Mouse (Mus musculus) gastrocnemius, postnatal 25 days (tissue): ENCODE results near the gene Padi3. TPM values are rescaled to one million over a fixed set of nuclear protein-coding genes. Genes with fewer than 3 reads are reported as not detected.

ENCODE experiments used
- DNase-seq: peaks from one replicate; pipeline ENCODE4 v3.0.0; 2022
- total RNA-seq, 2 experiments: library from RNA; stranded (reverse); gene quantifications; 1 replicate in 1 of 2; 2 replicates in 1 of 2; pipeline ENCODE4 v1.2.3; 2021

Gene Padi3
- total RNA-seq, 2 experiments from 2014 or later: 1.8 to 3.1 TPM

DNA sequence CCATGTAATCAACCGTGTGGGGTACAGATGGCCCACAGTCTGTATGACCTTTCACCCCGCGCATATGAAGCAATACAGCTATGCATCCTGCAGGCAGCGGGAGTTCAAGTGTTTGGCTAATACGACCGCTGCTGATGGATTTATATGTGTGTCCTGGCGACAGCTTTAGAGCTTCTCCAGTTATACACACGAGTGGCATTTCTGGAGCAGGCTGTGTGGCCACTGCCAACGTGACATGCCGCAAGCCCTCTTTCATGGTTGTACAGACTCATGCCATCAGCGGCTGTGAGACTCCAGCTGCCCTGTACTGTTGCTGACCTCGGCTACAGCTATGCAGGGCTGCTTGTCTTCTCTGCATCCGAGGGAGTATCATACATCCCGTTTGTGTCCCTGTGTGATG, 29.9 kb downstream of the Padi3 start:
- DNase-seq: peak; percentile 36

DNA sequence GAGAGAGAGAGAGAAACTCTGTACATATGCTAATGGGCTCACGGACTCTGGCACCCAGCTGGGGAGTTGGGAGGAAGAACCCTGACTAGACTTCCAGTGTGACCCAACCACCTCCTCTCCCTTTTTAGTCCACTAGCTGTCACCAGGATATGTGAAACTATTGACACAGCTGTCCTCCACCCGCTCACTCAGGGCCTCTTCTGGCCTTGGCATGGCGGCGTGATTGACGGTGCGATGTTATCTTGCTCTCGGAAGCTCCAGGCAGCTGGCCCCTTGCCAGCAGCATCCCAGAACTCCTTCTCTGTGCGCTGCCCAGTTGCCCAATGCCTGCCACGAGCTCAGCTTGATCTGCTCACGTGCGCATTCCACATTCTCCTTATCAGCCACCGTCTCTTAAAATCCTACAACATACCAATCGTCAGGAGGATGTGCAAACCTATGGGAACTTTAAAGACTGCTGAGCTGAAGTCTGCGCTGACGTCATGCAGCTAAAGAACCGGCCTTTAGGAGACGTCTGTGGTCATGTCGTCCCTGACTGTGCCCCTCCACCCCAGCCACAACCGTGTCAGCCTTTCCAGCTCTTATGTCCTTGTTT, 30.5 kb downstream of the Padi3 start:
- peak; percentile 45 for DNase-seq

DNA sequence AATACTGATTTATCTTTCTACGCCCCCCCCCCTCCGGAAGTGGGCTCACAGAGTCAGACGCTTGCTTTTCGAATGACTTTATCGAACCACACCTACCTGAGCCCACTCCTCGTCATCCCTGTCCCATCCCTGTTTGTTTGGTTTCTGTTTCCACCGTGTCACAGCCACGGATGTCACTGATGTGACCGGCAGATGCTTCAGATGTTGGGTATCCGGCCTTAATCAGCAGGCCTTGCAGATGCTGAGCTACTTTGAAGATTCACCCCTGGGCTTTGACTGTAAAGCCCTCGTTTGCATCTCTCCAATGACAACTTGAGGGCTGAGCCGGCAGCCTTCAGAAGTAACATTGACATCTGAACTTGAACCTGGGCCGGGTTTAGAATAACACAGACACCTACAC, 33.8 kb downstream of the Padi3 start:
- no peak for DNase-seq

DNA sequence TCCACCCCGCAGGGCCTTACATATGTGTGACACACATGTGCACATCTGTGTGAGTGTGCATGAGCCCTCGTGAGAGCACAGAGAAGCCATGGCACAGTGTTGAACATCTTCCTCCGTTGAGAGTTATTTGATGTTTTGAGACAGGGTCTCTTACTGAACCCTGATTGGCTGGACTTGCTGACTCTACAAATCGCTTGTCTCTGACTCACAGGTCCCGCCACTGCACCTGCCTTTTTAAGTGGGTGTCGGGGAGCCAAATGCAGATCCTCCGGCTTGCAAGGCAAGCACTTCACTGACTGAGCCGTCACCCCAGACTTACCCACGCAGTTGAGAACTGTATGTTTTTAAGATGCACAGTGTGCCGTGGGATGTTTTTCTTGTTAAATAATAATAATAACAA, 34.6 kb downstream of the Padi3 start:
- DNase-seq: no peak

DNA sequence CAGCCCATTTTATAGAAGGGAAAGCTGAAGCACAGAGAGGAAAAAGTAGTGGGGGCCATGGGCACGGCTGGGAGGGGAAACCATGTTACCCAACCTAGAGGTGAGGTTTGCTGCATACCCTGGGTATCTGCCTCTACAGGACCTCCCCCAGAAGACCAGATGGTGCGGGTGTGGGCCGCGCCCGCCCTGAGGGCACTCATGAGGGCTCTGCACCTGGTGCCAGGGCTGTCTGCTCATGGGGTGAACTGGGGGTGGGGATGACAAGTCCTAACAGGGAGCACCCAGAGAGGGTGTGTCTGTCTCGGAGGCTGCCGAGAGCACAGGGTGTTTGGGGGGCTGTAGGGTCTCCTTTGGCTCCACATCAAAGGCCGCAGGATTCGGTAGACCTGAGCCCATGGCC, 35.6 kb downstream of the Padi3 start:
- DNase-seq: no peak

DNA sequence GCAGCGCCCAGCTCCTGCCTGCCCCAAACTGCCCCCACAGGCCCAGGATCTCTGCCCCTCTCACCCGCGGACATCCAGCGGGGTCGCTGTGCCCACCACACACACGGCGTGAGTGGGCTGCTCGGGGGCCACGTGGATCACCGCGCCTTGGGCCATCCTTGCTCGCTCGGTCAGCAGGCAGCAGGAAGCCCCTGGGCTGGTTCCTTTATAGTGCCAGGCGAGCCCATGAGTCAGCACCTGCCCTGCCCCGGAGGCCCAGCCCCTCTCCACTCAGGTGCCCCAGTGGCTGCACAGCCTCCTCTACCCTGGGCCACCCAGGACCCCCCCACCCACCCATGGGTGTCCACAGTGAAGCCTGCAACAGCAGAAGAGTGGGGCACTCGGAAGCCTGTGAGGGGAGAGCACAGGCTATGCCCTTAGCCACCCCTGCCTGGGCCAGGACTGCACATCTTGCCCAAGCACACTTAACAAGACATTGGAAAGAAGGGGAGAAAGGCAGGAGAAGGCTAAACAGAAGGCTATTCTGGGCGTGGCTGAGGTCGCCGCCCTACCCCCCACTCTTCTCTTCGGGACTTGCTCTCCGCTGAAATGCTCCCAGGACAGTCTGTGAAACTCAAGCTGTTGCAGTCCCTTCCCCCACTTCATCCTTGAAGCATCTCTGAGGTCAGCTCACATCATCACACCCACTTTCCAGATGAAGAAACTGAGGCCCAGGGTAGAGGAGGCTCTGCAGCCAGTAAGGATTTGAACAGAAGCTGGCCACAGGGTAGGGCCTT, 36.2 kb downstream of the Padi3 start, which contains the start of gene Padi4:
TSS of gene Padi4 (minus strand) at position 212 of the 776 bp plus-strand sequence.
- DNase-seq: no peak

DNA sequence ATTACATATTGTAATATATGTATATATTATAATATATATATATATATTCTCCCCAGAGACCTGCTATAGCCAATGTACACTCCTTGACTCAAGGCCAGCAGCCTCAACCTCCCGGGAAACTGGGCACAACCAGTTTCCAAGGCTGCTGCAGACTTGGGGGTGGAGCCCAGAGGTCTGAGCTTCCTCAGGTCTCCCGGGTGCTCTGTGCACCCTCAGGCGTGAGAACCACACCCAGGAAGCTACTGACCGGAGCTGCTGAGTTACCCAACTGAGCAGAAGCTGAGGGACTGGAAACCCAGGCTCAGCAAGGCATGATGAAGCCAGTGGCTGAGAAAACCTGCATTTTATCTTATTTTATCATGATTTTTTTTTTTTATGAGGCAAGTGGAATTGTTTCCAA, 39.4 kb downstream of the Padi3 start:
- no peak for DNase-seq

DNA sequence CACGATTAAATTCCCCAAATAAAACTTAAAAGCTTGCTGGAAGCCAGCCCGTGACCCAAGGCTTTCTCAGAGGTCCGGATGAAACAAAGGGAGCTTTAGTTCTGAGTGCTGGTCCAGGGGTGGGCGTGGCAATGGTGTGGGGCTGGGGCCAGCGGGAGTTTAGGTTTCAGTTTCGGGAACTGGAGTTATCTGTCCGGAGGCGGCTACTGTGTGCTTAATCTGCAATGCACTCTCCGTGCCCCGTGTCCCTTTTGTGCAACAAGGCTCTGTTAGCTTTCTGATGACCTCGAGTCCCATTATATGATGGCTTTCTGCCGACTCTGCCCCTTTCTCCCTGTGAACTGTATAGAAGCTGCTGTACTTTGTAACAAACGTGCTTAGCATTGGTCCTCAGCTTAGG, 40.0 kb downstream of the Padi3 start:
- DNase-seq: peak; percentile 48

DNA sequence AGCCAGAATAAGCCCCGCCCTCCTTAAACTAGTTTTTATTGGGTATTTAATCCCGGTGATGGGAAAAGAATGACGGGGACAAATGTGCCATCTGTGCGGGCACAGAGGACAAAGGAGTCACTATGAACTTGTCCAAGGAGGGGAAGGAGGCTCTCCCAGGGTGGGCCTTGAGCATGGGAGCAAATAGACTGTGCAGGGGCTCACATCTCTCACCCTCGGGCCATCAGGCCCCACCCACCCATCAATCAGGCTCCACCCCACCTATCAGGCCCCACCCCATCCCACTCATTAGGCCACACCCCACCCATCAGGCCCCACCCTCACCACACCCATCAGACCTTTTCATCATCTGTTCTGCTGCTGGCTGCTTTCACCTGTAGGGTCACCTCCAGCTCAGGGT, 41.5 kb downstream of the Padi3 start:
- no peak for DNase-seq

DNA sequence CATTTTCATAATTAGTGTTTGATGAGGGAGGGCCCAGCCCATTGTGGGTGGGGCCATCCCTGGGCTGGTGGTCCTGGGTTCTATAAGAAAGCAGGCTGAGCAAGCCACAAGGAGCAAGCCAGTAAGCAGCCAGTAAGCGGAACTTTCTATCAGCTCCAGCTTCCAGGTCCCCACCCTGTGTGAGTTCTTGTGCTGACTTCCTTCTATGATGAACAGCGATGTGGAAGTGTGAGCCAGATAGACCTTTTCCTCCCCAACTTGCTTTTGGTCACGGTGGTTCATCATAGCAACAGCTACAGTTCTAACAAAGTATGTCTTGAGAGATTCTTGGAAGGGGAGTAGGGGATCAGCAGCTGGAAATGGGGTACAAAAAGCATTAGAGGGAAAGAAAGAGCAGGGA, 44.5 kb downstream of the Padi3 start:
- DNase-seq: no peak

DNA sequence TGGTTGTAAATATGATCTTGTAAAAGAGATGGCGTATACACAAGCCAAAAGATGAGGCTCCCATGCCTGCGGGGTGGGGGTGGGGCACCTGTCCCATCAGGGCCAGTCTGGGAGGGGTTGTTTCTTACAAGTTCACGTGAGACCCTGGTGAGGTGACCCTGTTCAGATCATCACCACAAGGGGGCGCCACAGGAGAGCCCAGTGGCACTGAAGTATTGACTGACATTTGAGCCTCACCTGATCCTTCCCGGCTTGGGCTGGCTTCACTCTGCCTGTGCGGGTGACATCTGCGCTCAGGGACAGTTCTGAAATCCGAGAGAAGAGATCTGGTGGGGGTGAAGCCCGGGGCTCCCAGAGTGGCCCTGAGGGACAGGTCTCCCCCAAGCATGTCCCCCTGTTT, 47.3 kb downstream of the Padi3 start:
- DNase-seq: peak; percentile 52

DNA sequence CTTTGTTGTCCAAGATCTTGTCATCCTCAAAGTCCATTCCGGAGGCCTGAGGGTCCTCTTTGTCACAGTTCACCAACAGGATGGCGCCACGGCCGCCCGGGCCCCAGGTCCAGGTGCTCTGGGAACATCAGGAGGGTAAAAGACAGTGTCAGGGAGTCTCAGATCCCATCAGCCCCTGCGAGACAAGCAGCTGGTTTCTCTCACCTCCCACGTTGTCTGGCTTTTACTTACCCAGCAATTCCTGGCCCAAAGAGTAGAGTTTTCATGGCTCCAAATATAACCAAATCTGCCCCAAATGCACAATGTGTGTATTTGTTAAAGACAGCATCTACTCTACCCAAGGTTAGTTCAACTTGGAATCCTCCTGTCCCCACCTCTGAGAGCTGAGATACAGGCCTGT, 48.8 kb downstream of the Padi3 start:
- no peak for DNase-seq

DNA sequence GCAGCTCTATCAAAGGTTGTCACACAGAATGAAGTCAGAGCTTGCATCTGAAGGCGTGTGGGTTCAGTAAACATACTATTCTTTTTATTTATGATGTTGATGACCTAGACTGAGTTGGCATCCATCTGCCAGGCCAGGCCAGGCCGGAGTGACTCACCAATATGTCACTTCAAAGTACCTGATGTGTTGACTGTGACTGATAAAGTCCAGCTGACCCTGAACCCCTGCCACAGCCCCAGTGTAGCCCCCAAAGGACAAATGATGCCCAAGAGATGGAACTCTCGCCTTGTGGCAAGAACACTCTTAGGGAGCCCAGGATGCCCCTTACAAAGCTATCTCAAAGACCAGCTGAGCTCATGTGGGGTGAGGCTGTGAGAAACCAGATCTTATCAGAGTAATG, 54.6 kb downstream of the Padi3 start:
- no peak for DNase-seq

DNA sequence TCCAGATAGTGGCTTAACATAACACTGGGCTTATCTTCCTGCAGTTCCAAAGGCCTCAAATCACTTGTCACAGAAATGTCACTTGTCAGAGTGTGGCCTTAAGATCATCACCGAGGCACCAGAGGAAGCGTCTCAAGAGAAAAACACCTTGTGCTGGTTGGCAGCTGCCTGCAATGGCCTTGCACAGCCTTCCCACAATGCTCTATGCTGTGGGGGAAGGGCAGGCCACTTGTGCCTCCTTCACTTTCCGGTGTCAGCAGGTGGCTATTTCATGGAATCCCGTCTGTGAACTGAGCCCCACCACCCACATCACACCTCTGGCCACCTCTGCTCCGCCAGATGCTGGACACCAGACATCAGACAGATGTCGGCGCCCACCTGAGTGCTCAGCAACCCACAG, 57.1 kb downstream of the Padi3 start:
- no peak for DNase-seq

DNA sequence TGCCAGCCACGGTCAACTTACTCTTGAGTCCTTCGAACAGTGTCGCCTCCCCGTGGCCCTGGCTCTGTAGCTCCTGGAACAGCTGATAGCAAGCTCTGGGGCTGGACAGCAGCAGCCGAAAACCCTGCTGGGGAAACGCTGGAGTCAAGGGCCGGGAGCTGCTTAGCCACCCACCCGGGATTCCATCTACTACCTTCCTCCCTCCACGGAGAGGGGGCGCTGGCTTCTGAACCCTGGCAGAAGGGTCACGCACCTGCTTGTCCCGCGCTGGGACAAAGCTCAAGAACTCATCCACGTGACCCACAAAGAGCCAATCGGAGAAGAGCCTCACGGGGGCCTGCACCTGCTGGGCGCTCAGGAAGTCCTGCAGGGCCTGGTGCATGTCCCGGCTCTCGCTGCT, 60.1 kb downstream of the Padi3 start:
- peak; percentile 56 for DNase-seq

DNA sequence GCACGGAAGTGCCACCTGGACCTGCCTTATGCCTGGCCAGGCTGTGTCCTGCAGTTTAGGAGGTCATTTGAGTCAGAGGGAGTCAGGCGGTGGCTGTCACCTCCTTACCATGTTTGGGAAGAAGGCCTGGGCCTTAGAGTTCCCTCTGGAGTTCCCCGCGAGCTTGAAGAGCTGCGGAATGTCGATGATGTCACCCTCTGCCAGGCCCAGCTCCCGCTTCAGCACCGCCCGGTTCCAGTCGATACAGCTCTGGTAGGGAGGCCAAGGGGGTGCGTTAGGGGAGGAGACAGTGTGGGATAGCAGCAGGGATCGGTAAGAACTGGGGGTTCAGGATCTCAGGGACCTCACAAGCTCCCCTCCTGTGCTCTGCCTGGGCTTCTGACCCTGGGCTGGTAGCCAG, 62.5 kb downstream of the Padi3 start:
- no peak for DNase-seq

DNA sequence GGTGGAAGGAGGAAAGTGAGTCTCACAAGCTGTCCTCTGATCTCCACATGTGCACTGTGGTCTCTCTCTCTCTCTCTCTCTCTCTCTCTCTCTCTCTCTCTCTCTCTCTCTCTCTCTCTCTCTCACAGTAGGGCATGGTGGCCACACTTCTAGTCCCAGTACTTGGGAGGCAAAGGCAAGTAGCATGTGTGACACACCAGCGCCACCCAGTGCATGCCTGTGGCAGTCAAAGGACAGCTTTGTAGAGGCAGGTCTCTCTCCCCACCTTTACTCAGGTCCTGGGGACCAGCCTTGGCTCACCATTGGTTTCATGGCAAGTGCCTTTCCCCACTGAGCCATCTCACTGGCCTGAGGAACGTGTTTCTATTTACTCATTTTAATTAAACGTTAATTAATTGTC, 65.8 kb downstream of the Padi3 start:
- no peak for DNase-seq

DNA sequence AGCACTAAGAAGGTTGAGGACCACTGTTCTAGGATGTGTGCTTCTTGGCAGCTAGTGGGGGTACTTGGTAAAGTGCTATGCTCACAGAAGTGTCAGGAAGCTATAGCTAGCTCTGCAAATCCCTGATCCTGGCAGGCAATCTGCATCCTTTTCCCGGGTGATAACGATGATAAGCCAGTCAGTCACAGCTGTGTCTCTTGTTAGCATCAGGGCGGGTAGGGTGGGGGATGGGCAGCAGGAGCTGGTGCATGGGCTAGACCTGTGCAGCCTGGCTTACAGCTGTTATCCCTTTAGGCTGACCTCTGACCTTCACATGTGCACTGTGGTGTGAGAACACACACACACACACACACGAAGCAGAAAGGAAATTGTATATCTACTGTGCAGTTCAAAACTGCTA, 67.4 kb downstream of the Padi3 start:
- DNase-seq: no peak

DNA sequence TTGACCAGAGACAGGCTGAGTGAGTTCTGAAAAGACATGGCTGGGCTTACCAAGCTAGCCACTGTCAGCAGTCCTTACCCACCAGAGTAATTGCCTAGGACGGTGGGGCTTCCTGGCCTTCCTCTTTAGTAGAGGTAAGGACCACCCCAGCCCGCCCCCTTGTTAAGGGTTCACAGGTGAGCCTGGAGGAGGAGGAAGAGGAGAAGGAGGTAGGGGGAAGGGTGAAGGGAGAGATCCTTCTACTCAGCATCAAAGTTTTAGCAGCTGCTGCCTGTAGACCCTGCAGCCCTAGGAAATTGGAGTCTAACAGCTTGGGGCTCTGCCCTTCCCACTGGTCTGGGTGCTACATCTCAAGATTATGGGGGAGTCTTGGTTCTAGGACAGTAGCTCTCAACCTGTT, 67.9 kb downstream of the Padi3 start, which contains the start of gene Padi6:
TSS of gene Padi6 (minus strand) at position 101 of the 400 bp plus-strand sequence.
- no peak for DNase-seq

DNA sequence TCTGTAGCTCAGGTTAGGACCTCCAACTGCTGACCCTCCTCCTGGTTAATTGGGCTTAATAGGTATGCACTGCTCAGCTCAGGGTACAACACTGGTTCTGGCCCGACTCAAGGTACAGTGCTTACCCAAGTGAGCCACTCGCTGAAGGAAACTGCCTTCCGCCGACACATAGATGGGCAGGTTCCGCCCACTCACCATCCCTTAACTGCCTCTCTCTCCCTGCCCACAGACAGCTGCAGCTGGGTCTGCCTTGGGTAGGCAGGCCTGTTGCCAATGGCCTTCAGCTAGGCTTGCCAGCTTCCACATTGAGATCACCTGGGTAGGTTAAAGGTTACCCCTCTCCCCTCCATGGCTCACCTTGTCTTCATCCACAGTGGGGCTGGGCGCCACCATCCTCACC, 69.0 kb downstream of the Padi3 start:
- DNase-seq: no peak

DNA sequence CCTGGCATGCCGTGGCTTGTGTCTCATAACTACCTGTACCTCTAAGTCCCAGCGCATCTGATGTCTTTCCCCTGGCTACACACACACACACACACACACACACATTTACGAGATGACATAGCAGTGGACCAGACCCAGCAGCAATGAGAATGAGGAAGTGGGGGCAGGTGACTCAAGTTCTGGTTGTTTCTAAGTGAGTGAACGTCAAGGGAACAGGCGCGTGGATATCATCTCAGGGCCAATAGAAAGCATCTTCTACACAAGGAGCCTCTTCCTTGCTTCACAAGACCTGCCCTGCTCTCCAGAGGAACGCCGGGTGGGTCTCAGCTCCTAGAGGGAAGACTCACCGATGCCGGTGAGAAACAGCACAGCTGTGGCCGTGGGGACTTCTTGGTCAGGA, 69.8 kb downstream of the Padi3 start:
- no peak for DNase-seq
